17 mouse cellular contexts compared by ENCODE assay signal in genomic region chr11:76586119-76586518, GRCm38 (mm10). TPM values are rescaled to one million over a fixed set of nuclear protein-coding genes. Genes with fewer than 3 reads are reported as not detected.
DNase-seq lines count a peak whose midpoint lies in the region; ATAC-seq and TF ChIP-seq lines count a peak whose summit lies in the region.
"Had no signal": no experiment of that assay in that cellular context is flagged by ENCODE, and none has a peak within 500 bp of the region (broad histone marks: within the 10 kb centered on the region; RNA-seq: fewer than 3 reads in every experiment).

No protein-coding gene starts in this region.

- no peaks in the 10 kb centered on the region for H3K36me3 ChIP-seq in kidney, adult 2 months (ENCODE audit: control insufficient read depth, insufficient read depth, low read length)
- no peaks in the 10 kb centered on the region for H3K36me3 ChIP-seq in kidney, postnatal 0 days (ENCODE audit: insufficient read depth, low read length)
- H3K36me3 ChIP-seq in myocyte (ENCODE audit: control insufficient read depth, insufficient read depth), result no peaks in the 10 kb centered on the region
- H3K36me3 ChIP-seq: embryonic facial prominence, embryonic 12.5 days; forebrain, embryonic 15.5 days; heart, embryonic 13.5 days had no signal

- 25% methylated on average over 3 of the region's 3 CpGs for WGBS in kidney, adult 2 months
- WGBS in kidney, postnatal 0 days, result 6% methylated on average over 3 of the region's 3 CpGs

- H3K79me2 ChIP-seq in myocyte (ENCODE audit: control insufficient read depth, insufficient read depth), result no peaks in the 10 kb centered on the region

- DNase-seq in kidney, adult 2 months, result peak; percentile 17
- no peak for DNase-seq in kidney, postnatal 25 days
- DNase-seq in kidney, postnatal 0 days (ENCODE audit: low spot score), result peak; percentile 92
- DNase-seq in kidney, postnatal 4 days, result no peak
- DNase-seq in layer of hippocampus, adult 9-11 months, result no peak
- DNase-seq in adrenal gland, postnatal 36 days, result no peak
- DNase-seq: adrenal gland, postnatal 14 days; cerebellum, adult 2 months; cerebellum, postnatal 10 days; gastrocnemius, postnatal 36 days; heart, adult 11 months; heart, postnatal 36 days had no signal

- H3K9me3 ChIP-seq in kidney, postnatal 0 days (replicated peaks; ENCODE audit: low read length), result no peaks in the 10 kb centered on the region
- H3K9me3 ChIP-seq: embryonic facial prominence, embryonic 12.5 days; forebrain, embryonic 15.5 days; heart, embryonic 13.5 days had no signal

- no peak overlapping the region for H3K9ac ChIP-seq in kidney, postnatal 0 days (ENCODE audit: low read depth, low read length)
- H3K9ac ChIP-seq: embryonic facial prominence, embryonic 12.5 days; forebrain, embryonic 15.5 days; heart, embryonic 13.5 days had no signal

- no peaks in the 10 kb centered on the region for H3K4me1 ChIP-seq in kidney, adult 2 months (ENCODE audit: control insufficient read depth, insufficient read depth, low read length)
- H3K4me1 ChIP-seq in kidney, postnatal 0 days (replicated peaks; ENCODE audit: insufficient read depth, low read length), result peaks cover 10% of the 10 kb centered on the region
- H3K4me1 ChIP-seq: embryonic facial prominence, embryonic 12.5 days; forebrain, embryonic 15.5 days had no signal

- no peak overlapping the region for H3K4me2 ChIP-seq in kidney, postnatal 0 days (ENCODE audit: low read length)
- H3K4me2 ChIP-seq in myocyte (ENCODE audit: low read depth), result peak overlapping the region; percentile 57
- H3K4me2 ChIP-seq: embryonic facial prominence, embryonic 12.5 days; forebrain, embryonic 15.5 days; heart, embryonic 13.5 days had no signal

- no peak for TF ChIP-seq POLR2A in kidney, adult 2 months (IDR thresholded peaks at IDR 0.05; ENCODE audit: low read depth, low read length)
- TF ChIP-seq POLR2A in myocyte (IDR thresholded peaks at IDR 0.05; ENCODE audit: insufficient read length, low read depth), result no peak

- no peak for TF ChIP-seq CTCF in kidney, adult 2 months (conservative IDR thresholded peaks at IDR 0.05; ENCODE audit: insufficient read depth, insufficient read length, low read depth, low read length)
- no peak for TF ChIP-seq CTCF in kidney, postnatal 0 days (IDR thresholded peaks at IDR 0.05; ENCODE audit: low read depth)

- H3ac ChIP-seq in myocyte (ENCODE audit: control insufficient read depth, insufficient read length), result no peak overlapping the region

- H3K27ac ChIP-seq in kidney, adult 2 months (ENCODE audit: insufficient read depth, low read depth, low read length), result no peak overlapping the region
- H3K27ac ChIP-seq in kidney, postnatal 0 days, result peak overlapping the region; percentile 75
- H3K27ac ChIP-seq: embryonic facial prominence, embryonic 12.5 days; forebrain, embryonic 15.5 days; heart, embryonic 13.5 days had no signal

- H3K27me3 ChIP-seq in kidney, adult 2 months (replicated peaks; ENCODE audit: control insufficient read depth, insufficient read depth, low read length), result no peaks in the 10 kb centered on the region
- H3K27me3 ChIP-seq in kidney, postnatal 0 days (ENCODE audit: insufficient read depth, low read length), result no peaks in the 10 kb centered on the region
- H3K27me3 ChIP-seq in myocyte (ENCODE audit: control insufficient read depth, insufficient read depth, insufficient read length), result no peaks in the 10 kb centered on the region
- H3K27me3 ChIP-seq: embryonic facial prominence, embryonic 12.5 days; forebrain, embryonic 15.5 days; heart, embryonic 13.5 days had no signal

- ATAC-seq in kidney, postnatal 0 days (replicated peaks; ENCODE audit: low FRiP score, low read depth), result peak; percentile 77; the same call in 1 of the 2 replicates
- ATAC-seq: activated CD4-positive, CD25-positive, alpha-beta regulatory T cell, adult 4 months; forebrain, embryonic 15.5 days had no signal

- H3K4me3 ChIP-seq in kidney, adult 2 months (ENCODE audit: insufficient read depth, low read depth, low read length), result no peak overlapping the region
- no peak overlapping the region for H3K4me3 ChIP-seq in kidney, postnatal 0 days (replicated peaks; ENCODE audit: low read depth, low read length)
- H3K4me3 ChIP-seq in myocyte, result no peak overlapping the region
- H3K4me3 ChIP-seq: embryonic facial prominence, embryonic 12.5 days; forebrain, embryonic 15.5 days; heart, embryonic 13.5 days had no signal

TF ChIP-seq in myocyte, 11 proteins besides CTCF, POLR2A, EP300 and RAD21:
- TF ChIP-seq MAX (IDR thresholded peaks at IDR 0.05; ENCODE audit: low read depth) (no peak), REST (IDR thresholded peaks at IDR 0.05; ENCODE audit: insufficient read depth, insufficient read length) (no peak), TCF3 (IDR thresholded peaks at IDR 0.05; ENCODE audit: insufficient read length, low read depth) (no peak), MYOD1 (IDR thresholded peaks at IDR 0.05; ENCODE audit: control insufficient read depth in 1 of 3, insufficient read length in 2 of 3, low read depth in 2 of 3) (no peak), USF1 (IDR thresholded peaks at IDR 0.05; ENCODE audit: low read depth) (no peak), SRF (IDR thresholded peaks at IDR 0.05; ENCODE audit: control insufficient read depth, insufficient read length, low read depth) (no peak), CEBPB (IDR thresholded peaks at IDR 0.05; ENCODE audit: insufficient read depth, poor library complexity, severe bottlenecking) (no peak), TCF12 (IDR thresholded peaks at IDR 0.05; ENCODE audit: insufficient read depth, poor library complexity, severe bottlenecking) (no peak), MYOG (IDR thresholded peaks at IDR 0.05; ENCODE audit: control insufficient read depth in 1 of 3, insufficient read depth in 1 of 3, insufficient read length in 2 of 3, low read depth in 2 of 3) (no peak), E2F4 (IDR thresholded peaks at IDR 0.05; ENCODE audit: insufficient read depth) (no peak), POLR2AphosphoS2 (IDR thresholded peaks at IDR 0.05; ENCODE audit: insufficient read length, low read depth) (no peak)

RNA-seq across cellular contexts. Expression of gene Abr, which starts 36.0 kb away (rescaled TPM):
- 33.2 and 40.8 TPM in 2 replicates for polyA plus RNA-seq in kidney, adult 2 months (2012; rRNA removed)
- 27.7 and 30.7 TPM in 2 replicates for polyA plus RNA-seq in kidney, postnatal 0 days (2015; fragmentation: Nextera tagmentation; extraction: Ambion mirVana)
- 81.3 TPM for polyA plus RNA-seq in myocyte (2012; fragmentation: generic; extraction: Trizol)
- total RNA-seq in adrenal gland, postnatal 36 days (2021), result 10 to 100 TPM; 54.6 to 63.5 TPM

Comparison
In these comparisons a context has a peak if more than half of its experiments do, and no peak if none do; other contexts are left out.
1. DNase-seq: peak in kidney, adult 2 months (single experiment) and kidney, postnatal 0 days (single experiment); none in kidney, postnatal 25 days (0 of 2), kidney, postnatal 4 days (0 of 2), layer of hippocampus, adult 9-11 months (single experiment) and adrenal gland, postnatal 36 days (0 of 2).